Mouse (Mus musculus) urinary bladder, postnatal 14 days (tissue): Measurements from ENCODE around the gene Clns1a.

Experiments
- DNase-seq: peaks from one replicate; pipeline ENCODE4 v3.0.0; 2021; ENCODE audit warnings: low spot score

Clns1a gene

GRCm38 (mm10) chr7:97766406-97767166 is 70.2 kb downstream of the Clns1a start:
- DNase-seq = no peak

- DNase-seq = no peak
These were observed 71.4 kb downstream of the Clns1a start for GRCm38 (mm10) chr7:97767841-97768240.

GRCm38 (mm10) chr7:97769020-97769419 is 72.6 kb downstream of the Clns1a start:
- DNase-seq = no peak
